Mouse (Mus musculus) lung, postnatal 0 days (tissue): ENCODE results near the gene Tnni3k.

Experiments used
- CTCF ChIP-seq: IDR thresholded peaks from 2 replicates; pipeline ENCODE4 v1.5.1; 2016; ENCODE audit warnings: antibody characterized with exemption, mild to moderate bottlenecking
- EP300 ChIP-seq: IDR thresholded peaks from 2 replicates; pipeline ENCODE4 v1.6.1; 2016; ENCODE audit warnings: antibody characterized with exemption, mild to moderate bottlenecking, control low read depth

GRCm38 (mm10) chr3:154810273-154810870 is 244.8 kb downstream of the Tnni3k start:
- TF ChIP-seq CTCF (no peak), EP300 (no peak)
